Mouse (Mus musculus) forebrain, postnatal 0 days (tissue): ENCODE results near the gene Gphn. TPM values are rescaled to one million over a fixed set of nuclear protein-coding genes. Genes with fewer than 3 reads are reported as not detected.
A peak's percentile ranks its signal among the peaks of the same experiment; 100 is the strongest.
"Not testable (repeated sequence)": the region's sequence is repeated elsewhere in the genome, so short reads cannot be mapped to it uniquely, and the experiment has no call there.

Experiments used
- ATAC-seq: fragments of 200-750 bp; cut with Nextera tagmentation; 2 replicates; pipeline ENCODE4 v1.8.0; 2017; ENCODE audit warnings: mild to moderate bottlenecking, moderate library complexity
- DNase-seq: peaks from one replicate; pipeline ENCODE4 v3.0.0-alpha.2; 2015
- H3K27ac ChIP-seq: fragments of 300-500 bp; sonication (generic); 2 replicates; pipeline ENCODE4 v1.5.1; 2014; ENCODE audit warnings: low read depth, mild to moderate bottlenecking, antibody characterized with exemption, low read length, moderate library complexity, mixed read lengths
- H3K27me3 ChIP-seq: fragments of 300-500 bp; sonication (generic); 2 replicates; pipeline ENCODE4 v1.6.1; 2014; ENCODE audit warnings: mild to moderate bottlenecking, low read length, mixed read lengths; ENCODE audit not compliant: insufficient read depth
- H3K36me3 ChIP-seq: fragments of 300-500 bp; sonication (generic); 2 replicates; pipeline ENCODE4 v1.6.1; 2014; ENCODE audit warnings: mild to moderate bottlenecking, moderate library complexity; ENCODE audit not compliant: insufficient read depth
- H3K4me1 ChIP-seq: fragments of 300-500 bp; sonication (generic); 2 replicates; pipeline ENCODE4 v1.6.1; 2014; ENCODE audit warnings: antibody characterized with exemption; ENCODE audit not compliant: insufficient read depth
- H3K4me2 ChIP-seq: fragments of 300-500 bp; sonication (generic); 2 replicates; pipeline ENCODE4 v1.6.1; 2014; ENCODE audit warnings: low read depth, mild to moderate bottlenecking, moderate library complexity
- H3K4me3 ChIP-seq: fragments of 300-500 bp; sonication (generic); 2 replicates; pipeline ENCODE4 v1.5.1; 2014; ENCODE audit warnings: low read depth, low read length, mixed read lengths
- H3K9ac ChIP-seq: fragments of 300-500 bp; sonication (generic); 2 replicates; pipeline ENCODE4 v1.6.1; 2014; ENCODE audit warnings: mild to moderate bottlenecking
- H3K9me3 ChIP-seq: fragments of 300-500 bp; sonication (generic); 2 replicates; pipeline ENCODE4 v1.6.1; 2016; ENCODE audit warnings: low read length
- CTCF ChIP-seq: sonication (generic); IDR thresholded peaks from 2 replicates; pipeline ENCODE4 v1.5.1; 2016; ENCODE audit warnings: antibody characterized with exemption, control low read depth, low read depth
- WGBS: fragments of 180-500 bp; shearing (Covaris S2); extraction: QIAGEN DNeasy Blood & Tissue Kit; methylation state at CpG from one replicate; pipeline ENCODE4 v1.1.7; 2014; 5-methylcytosine and 5-hydroxymethylcytosine counted together
- polyA plus RNA-seq: library from polyadenylated mRNA; unstranded; fragments of >200 nt; fragmentation: Nextera tagmentation; extraction: Ambion mirVana; gene quantifications from 2 replicates; pipeline ENCODE4 v1.2.1, GENCODE M21; 2015
- total RNA-seq: library from RNA; depleted of rRNA; stranded (reverse); fragments of >200 nt; gene quantifications from 2 replicates; pipeline ENCODE4 v1.2.3, GENCODE M21; 2014

Gene Gphn
- total and polyA plus RNA-seq, 2 experiments from 2014 or later: 45.2 to 69.5 TPM

GRCm38 (mm10) chr12:78332107-78332506 is 105.9 kb downstream of the Gphn start:
- ATAC-seq (peak; percentile 88), DNase-seq (peak; percentile 87)
- no peak overlapping the region for H3K9ac ChIP-seq
- H3K36me3 ChIP-seq: no peaks in the 10 kb centered on the region
- no peaks in the 10 kb centered on the region for H3K9me3 ChIP-seq
- H3K4me1 ChIP-seq: no peaks in the 10 kb centered on the region
- H3K4me3 ChIP-seq: no peak overlapping the region
- peak; percentile 79 for TF ChIP-seq CTCF
- no peaks in the 10 kb centered on the region for H3K27me3 ChIP-seq
- WGBS: 41% methylated on average over 3 of the region's 3 CpGs
- H3K4me2 ChIP-seq: no peak overlapping the region
- H3K27ac ChIP-seq: no peak overlapping the region

DNA sequence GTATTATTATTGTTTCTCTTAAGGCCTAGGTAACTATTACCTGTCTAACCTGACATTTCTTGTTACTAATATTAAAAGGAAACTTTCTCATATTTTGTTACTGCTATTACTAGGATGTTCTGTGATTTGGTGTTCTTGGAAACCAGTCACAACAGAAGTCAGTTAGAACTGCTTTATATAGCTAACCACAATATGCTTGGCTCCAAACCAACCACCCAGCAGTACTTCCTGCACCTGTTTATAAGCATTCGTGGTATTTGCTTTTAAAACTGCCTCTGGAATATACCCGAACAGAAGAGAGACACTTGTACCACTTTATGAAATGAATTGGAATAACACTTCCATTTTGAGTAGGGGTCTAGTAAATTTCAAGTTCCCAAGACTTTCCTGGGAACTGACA is 130.3 kb downstream of the Gphn start:
- no peak for TF ChIP-seq CTCF
- Histone ChIP-seq H3K9ac (no peak overlapping the region), H3K27me3 (no peaks in the 10 kb centered on the region), H3K4me1 (no peaks in the 10 kb centered on the region), H3K9me3 (no peaks in the 10 kb centered on the region), H3K36me3 (no peaks in the 10 kb centered on the region), H3K4me3 (no peak overlapping the region), H3K4me2 (no peak overlapping the region), H3K27ac (no peak overlapping the region)
- 86% methylated on average over 2 of the region's 2 CpGs for WGBS
- no peak for ATAC-seq
- DNase-seq: no peak

DNA sequence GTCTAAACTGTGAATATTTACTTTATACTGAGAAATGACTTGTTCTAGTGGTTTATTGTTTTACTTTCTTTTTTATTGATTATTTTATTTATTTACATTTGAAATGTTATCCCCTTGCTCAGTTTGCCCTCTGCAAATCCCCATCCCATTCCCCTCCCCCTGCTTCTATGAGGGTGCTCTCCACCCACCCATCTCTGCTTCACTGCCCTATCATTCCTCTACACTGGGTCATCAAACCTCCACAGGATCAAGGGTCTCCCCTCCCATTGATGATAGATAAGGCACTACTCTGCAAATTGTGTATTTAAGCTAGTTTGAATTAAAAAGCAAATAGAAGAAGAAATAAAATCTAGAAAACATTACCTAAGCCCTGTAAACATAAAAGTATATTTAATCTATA is 163.1 kb downstream of the Gphn start:
- Histone ChIP-seq H3K4me2 (no peak overlapping the region), H3K36me3 (no peaks in the 10 kb centered on the region), H3K27me3 (no peaks in the 10 kb centered on the region), H3K27ac (no peak overlapping the region), H3K9me3 (no peaks in the 10 kb centered on the region), H3K4me3 (no peak overlapping the region), H3K4me1 (no peaks in the 10 kb centered on the region), H3K9ac (no peak overlapping the region)
- DNase-seq: no peak
- ATAC-seq: no peak
- TF ChIP-seq CTCF: no peak

DNA sequence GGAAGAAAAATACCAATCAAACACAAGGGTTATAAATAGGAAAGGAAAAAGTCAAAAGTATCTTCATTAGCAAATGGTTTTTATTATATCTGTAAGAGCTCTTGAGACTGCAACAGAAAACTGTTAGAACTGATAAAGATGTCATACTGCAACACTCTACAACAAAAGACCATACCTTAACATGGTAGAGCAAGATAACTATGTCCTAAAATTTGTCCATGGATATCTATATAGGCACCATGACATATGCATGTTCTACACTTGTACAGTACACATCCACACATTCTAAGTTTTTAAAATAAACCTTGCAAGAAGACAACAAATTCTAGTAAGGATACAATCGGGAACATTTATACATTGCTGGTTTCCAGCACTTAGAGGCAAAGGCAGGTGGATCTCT is 169.1 kb downstream of the Gphn start:
- no peak for TF ChIP-seq CTCF
- ATAC-seq (no peak), DNase-seq (no peak)
- Histone ChIP-seq H3K9me3 (no peaks in the 10 kb centered on the region), H3K4me2 (no peak overlapping the region), H3K4me1 (no peaks in the 10 kb centered on the region), H3K4me3 (no peak overlapping the region), H3K27me3 (no peaks in the 10 kb centered on the region), H3K9ac (no peak overlapping the region), H3K27ac (no peak overlapping the region), H3K36me3 (no peaks in the 10 kb centered on the region)
- 89% methylated on average over 1 of the region's 1 CpGs for WGBS

DNA sequence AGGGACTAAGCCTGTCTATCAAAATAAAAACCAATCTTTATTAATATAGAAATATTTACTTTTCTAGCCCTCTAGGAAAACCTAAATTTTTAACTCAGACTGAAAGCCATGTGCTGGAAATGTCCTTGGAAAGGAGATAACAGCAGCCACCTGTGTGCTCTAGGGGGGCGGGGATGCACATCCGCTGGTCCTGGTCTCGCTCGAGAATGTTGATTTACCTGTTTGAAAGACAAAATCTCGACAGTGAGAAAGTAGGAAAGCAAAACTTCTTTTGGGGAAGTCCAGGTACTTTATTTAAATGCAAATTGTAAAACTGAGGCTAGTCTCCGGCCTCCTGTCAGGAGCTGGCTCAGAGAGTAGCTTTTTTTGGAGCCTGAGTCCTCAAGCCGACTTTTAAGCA is 181.3 kb downstream of the Gphn start:
- ATAC-seq, H3K36me3 ChIP-seq, DNase-seq, H3K27me3 ChIP-seq, H3K27ac ChIP-seq, H3K4me3 ChIP-seq, H3K9ac ChIP-seq, H3K9me3 ChIP-seq, H3K4me1 ChIP-seq, H3K4me2 ChIP-seq: not testable (repeated sequence)
- WGBS: 72% methylated on average over 7 of the region's 7 CpGs

GRCm38 (mm10) chr12:78522176-78522575 is 296.0 kb downstream of the Gphn start:
- 31% methylated on average over 1 of the region's 1 CpGs for WGBS
- Histone ChIP-seq H3K9ac (no peak overlapping the region), H3K9me3 (no peaks in the 10 kb centered on the region), H3K4me2 (no peak overlapping the region), H3K36me3 (no peaks in the 10 kb centered on the region), H3K4me1 (no peaks in the 10 kb centered on the region), H3K27ac (no peak overlapping the region), H3K27me3 (no peaks in the 10 kb centered on the region), H3K4me3 (no peak overlapping the region)
- DNase-seq: no peak
- TF ChIP-seq CTCF: no peak
- no peak for ATAC-seq

GRCm38 (mm10) chr12:78522804-78523394 is 296.7 kb downstream of the Gphn start:
- WGBS: 70% methylated on average over 5 of the region's 5 CpGs
- Histone ChIP-seq H3K27me3 (no peaks in the 10 kb centered on the region), H3K9me3 (no peaks in the 10 kb centered on the region), H3K4me2 (no peak overlapping the region), H3K36me3 (no peaks in the 10 kb centered on the region), H3K27ac (no peak overlapping the region), H3K4me1 (no peaks in the 10 kb centered on the region), H3K9ac (no peak overlapping the region), H3K4me3 (no peak overlapping the region)
- DNase-seq (no peak), ATAC-seq (no peak)
- TF ChIP-seq CTCF: no peak

- not testable (repeated sequence) for H3K27me3 ChIP-seq, H3K4me3 ChIP-seq, H3K4me1 ChIP-seq, H3K9ac ChIP-seq, H3K36me3 ChIP-seq, DNase-seq, ATAC-seq, H3K4me2 ChIP-seq, H3K9me3 ChIP-seq, H3K27ac ChIP-seq
Observed at GRCm38 (mm10) chr12:78537590-78537989, 311.4 kb downstream of the Gphn start.
